Mouse (Mus musculus): ENCODE data around the gene Sec61a1.

Gene Sec61a1

DNA sequence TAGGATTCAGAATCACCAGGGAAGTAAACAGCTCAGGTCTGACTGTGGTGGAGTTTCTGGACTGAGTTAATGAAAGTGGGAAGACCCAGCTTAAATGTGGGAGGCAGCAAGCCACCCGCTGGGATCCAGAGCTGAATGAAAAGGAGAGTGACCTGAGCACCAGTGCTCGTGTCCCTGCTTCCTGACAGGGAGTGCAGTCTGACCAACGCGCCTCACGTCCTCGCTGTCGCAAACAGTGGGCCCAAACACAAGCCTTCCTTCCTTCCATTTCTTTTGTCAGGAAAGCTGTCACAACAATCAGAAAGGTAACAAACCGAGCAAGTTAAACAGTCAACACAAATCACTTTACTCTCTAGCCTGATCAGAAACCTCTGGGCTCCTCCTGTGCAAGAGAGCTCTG, 2.7 kb downstream of the Sec61a1 start:
- DNase-seq = peak; percentile 86

DNA sequence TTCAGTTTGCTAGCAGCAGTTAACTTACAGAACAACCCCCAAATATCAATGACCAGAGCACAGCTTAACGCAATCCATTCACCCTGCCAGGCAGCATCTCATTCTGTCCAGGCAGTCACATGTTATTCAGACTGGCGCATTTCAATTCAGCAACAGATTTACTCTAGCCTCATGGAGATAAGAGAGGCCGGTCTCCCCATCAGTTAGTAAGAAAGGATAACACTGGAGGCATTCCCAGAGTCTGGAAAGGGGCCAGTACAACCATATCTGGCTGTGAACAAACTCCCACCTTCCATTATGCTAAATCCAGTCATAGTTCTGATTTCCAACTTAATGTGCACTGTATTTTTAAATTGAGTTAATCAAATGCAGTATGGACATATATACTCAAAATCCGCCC, 4.2 kb downstream of the Sec61a1 start:
- peak; percentile 86 for DNase-seq

DNA sequence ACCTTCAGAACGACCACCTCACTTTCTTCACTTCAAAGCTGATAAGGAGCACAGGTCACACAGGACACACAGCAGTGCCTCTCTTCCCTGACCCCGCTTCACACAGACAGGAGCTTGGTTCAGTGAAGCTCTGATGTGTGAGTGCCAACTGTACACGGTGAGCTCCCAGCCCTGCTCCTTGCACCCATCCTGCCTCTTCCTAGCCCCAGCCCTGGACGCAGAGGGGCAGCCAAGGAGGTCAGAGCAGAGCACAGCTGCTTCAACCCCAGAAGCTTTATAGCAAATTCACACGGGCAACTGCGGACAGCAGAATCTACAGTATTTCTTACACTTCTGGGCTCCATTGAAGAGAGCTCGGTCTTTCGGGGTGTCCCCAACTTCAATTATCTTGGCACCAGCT, 4.7 kb downstream of the Sec61a1 start:
- peak; percentile 85 for DNase-seq

DNA sequence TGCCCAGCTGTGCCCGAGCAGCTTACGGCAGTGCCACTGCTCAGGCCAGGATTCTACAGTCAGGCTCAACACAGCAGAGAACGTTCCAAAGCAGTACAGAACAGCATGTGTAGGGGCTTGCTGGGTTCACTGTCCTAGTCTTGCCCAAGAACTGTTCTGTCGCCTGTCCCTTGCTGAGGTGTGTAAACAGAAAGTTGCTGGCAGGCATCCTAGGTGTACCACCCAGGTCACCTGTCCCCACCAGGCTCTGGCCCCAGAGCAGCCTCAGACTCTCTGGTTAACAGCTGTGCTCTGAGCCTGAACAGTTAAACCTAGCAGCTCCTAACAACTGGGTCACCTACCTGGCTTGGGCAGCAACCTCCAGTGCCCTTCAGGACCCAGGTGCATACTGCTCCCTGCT, 15.7 kb downstream of the Sec61a1 start:
- no peak for DNase-seq

DNA sequence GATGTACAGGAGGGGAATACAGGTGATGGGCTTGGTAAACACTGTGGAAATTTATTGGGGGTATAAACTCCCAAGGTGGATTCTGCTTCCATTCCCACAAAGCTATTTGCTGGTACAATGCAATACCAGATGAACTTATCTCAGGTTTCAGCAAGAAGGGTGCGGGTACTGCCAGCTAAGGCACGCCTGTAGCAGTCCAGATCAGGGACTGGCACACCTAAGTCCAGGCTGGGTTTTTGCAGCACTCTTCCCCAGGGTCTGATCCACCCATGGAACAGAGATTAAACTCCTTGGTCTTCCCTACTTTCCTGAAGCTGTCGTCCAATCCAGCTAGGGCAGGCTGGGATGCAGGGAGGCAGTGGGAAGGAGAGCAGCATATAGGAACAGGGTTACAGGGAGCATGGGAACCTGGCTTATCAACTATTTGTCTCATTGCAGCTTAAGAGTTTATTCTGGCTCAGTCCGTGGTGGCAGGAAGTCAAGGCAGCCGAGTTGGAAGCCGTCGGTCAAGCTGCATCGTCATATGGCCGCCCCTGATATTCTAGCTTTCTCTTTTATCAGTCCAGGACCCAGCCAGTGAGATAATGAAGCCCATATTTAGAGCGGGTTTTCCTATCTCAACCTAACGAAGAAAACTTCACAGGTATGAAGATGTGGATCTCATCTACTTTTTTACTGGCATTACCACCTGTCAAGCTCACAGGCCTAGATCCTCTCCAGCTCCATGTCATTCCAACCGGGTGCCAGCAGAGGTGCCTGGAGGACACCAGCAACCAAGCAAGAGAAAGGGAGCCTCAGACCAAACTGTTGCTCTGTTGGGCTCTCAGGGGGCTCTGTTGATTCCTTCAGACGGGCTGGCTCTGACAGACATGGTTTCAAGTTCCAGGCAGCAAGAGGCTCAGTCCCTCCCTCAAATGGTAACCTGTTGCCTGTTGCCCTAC, 16.4 kb downstream of the Sec61a1 start:
- peak; percentile 91 for DNase-seq

DNA sequence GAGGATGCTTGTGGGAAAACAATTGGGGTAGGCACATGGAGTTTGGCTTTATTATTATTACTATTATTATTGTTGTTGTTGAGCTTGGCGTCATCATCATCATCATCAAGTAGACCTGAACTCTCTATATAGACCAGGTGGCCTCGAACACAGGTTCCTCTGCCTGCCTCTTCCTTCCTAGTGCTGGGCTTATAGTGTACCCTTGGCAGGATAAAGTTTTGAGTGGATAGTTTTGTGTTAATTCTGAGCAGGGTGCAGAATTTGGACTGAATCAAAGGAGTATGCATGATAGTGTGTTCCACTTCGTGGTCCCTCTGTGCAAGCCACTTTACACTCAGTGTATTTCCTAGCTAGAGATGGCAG, 18.3 kb downstream of the Sec61a1 start:
- no peak for DNase-seq

DNA sequence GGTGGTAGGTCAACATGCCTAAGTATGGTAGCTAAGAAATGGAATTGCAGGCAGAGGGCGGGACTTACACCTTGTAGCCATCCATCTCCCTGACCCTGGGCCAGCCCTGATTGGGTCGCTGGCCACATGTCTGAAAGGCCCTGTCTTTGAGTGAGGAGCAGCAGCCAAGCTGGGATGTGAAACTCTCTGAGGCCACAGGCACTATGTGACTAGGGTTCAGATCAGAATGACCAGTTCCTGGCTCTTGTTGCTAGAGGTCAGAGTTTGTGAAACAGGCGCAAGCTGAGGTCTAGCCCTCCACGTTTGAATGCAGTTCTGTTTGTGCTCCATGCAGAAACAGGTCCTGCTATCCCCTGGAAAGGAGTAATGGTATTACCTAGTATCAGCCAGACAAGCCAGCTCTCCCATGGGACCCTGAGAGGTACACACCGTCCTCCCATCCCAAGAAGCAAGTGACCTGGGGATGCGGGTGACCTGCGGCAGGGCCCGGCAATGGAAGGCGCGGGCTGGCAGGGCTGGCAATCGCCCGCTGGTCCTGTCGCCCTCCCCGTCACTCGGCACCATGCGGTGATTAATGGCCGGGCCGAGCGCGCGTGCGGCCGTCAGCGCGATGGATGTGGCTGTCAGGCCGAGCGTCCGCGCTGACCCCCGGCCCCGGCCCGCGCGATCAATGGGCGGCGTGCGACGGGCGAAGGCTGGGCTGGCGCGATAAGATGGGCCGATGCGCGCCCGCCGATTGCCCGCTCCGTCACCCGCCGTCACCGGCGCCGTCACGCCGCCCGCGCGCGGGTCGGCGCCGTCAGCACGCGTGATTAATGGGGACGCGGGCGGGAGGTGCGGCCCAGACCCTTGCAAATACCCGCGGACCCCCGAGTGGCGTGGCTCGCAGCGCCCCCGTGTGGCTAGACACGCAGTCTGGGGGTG, 19.0 kb downstream of the Sec61a1 start:
- DNase-seq = peak; percentile 94

DNA sequence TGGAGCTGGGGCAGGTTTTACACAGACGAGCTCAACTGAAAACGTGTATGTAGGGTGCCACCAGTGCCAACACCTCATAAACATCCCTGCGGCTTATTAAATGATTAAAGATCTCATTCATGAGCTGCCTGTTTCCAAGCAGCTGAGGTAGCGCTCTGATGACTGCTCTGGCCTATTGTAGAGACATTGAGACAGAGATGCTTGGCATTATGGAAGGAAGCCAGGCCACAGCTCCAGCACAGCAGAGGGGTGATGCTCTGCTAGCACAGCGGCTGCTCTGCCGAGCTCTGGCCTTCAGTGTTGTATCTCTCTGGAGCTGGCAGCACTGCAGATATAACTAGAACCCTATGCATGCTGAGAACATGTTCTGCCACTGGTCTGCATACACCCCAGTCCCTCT, 25.0 kb downstream of the Sec61a1 start:
- no peak for DNase-seq

DNA sequence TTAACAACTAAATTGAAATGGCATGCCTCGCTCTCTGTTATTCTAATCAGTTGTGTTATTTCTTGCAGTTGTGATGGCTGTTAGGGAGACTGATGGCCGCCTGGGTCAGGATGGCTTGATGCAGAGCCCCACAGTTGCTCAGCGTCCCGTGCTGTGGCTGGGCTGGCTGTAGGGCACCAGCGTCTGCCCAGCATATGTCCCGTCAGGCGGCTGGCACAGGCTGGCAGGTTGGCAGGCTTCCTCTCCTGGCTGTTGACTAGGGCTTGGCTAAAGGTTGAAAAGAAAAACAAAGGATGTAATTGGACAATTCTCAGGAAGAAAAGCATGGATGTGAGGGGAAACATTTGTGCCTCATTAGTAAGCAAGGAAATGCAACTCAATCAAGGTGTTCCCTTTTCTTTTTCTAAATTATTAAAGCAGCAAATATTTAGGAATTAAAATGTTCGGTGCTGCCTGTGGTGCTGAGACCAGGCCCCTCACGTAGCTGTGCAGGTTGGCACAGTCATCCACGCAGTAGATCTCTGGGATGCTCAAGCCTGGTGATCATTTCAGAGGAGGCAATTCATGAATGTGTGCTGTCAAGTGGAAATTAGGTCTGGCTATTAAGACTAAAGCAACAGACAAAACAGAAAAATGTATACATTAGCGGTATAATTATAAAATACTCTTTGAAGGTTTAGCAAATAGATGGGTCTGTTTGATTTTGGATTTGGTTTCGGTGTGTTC, 27.9 kb downstream of the Sec61a1 start:
- peak; percentile 96 for DNase-seq

DNA sequence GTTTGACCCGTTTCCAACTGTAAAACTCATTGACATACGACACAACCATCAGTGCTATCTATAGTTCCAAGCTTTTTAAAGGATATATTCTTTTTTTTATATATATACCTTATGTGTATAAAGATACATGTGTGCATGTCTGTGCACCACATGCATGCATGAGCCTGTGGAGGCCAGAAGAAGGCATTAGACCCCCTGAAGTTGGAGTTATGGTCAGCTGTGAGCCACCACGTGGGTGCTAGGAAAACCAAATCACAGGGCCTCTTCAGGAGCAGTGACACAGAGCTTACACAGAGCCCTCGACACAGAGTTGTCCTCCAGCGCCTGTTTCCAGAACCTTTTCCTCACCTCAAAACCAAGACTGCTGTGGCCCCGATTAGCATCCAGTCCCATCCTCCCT, 28.9 kb downstream of the Sec61a1 start:
- DNase-seq = no peak

DNA sequence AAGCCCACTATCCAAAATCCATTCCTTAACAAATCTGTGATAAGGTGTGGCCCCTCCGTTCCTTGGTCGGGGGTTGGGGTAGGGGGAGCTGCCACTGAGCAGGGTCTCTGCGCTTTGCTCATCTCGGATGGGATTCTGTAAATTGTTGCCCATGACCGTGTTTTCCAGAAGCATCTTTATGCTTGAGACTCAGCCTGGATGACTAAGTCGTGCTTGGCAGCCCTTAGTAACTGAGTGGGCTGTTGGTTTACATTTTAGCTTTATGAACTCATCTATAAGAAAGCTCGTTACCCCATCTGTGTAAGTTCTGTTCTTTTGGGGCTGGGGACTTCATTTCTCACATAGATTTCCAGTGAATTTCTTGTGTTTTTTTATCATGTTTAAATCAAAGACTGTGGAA, 29.7 kb downstream of the Sec61a1 start:
- no peak for DNase-seq

DNA sequence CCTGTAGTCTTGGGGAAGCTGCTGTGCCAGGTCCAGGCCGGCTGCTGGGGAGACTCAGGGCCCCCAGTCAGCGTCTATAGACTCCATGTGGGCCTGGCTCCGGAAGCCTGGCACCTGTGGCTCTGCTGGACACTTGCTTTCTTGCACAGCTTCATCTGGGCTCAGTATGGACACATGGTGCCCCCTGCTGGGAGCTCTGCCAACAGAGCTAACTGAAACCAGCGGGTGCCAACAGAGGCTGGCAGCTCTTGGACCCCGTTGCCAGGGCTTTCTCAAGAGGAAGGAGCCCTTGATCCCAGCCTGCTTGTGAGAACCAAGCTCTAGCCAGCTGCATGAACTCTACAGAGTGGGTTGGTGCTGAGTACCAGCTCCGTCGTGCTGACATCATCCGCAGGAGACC, 31.8 kb downstream of the Sec61a1 start:
- peak; percentile 93 for DNase-seq

DNA sequence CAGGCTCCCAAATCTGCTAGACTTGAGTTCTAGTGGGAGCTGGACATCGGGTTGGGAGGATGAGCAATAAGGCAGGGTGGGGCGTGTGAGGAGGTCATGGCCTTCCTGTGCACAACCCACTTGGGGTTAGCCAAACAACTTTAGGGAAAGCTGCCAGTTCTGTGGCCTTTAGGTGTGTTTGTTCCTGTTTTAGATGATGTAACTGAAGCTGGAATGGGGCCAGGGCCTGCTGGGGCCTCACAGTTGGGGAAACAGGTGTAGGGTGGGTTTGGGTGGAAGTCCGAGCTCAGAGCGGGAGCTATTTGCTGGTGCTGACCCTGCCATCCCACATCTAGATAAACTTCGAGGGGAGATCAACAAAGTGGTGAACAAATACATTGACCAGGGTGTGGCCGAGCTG, 33.3 kb downstream of the Sec61a1 start:
- DNase-seq = peak; percentile 94

DNA sequence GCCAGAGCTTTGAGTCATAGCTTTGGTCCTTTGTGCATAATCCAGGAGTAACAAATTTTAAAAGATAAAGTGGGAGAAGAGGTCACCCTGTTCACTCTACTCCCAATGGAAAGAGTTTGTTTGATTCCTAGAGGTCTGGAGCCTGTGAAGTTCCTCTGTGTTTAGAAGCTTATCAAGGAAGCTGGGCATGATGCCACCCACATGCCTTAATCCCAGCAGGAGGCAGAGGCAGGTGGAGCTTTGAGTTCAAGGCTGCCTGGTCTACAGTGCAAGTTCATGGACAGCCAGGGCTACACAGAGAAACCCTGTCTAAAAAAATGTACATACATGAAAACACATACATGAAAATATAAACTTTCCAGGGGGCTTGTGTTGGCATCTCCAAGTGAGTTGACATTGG, 34.8 kb downstream of the Sec61a1 start:
- DNase-seq = no peak

DNA sequence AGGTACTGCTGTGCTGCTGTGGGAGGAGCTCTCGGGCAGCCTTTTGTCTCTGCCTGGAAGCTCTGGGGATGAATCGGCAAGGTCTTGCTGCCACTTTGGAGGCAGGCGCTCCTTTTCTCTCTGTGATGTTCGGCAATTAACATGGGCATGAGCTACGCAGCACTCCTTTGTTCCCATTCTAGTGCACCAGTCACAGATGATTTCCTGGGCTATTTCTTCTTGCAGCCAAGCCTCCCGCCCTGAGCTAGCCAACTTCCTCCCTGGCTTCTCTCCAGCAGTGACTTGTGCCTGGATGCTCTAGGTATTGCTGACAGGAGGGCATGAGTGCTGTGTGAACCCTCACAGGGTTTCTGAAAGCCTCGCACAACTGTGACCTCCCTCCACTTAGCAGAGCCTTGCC, 35.6 kb downstream of the Sec61a1 start:
- DNase-seq = peak; percentile 95

DNA sequence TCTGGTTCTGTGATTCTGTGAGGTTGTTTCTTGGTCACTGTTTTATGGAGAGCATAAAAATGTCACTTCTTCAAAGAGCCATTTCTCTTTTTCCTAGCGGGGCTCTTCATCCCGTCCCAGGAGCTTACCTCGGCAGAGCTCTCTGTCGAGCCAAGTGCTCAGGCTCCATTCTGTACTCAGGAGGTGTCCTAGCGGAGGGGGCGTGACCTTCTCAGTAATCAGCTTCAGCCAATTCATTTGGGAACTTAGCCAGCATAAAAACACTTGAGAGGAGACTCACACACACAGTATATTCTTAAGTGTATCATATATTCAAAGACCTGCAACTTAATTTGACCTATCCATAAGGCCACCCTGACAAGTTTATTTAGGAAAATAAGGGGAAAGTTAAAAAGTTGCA, 38.3 kb downstream of the Sec61a1 start:
- DNase-seq = no peak

DNA sequence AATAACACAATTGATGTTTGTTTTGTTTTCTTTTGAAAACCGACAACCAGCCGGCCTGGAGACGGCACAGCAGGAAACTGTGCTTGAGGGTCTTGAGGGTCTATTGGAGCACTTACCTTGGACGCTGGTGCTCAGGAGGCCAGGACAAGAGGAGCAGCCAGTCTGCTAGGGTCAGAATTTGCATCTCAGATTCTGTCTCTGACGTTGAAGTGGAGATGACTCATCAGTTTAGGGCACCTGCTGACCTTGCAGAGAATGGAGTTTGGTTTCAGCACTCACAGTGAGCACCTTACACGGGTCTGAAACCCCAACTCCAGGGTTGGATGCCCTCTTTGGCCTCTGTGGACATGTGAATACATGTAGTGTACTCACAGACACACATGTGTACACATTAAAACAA, 48.8 kb downstream of the Sec61a1 start:
- no peak for DNase-seq

DNA sequence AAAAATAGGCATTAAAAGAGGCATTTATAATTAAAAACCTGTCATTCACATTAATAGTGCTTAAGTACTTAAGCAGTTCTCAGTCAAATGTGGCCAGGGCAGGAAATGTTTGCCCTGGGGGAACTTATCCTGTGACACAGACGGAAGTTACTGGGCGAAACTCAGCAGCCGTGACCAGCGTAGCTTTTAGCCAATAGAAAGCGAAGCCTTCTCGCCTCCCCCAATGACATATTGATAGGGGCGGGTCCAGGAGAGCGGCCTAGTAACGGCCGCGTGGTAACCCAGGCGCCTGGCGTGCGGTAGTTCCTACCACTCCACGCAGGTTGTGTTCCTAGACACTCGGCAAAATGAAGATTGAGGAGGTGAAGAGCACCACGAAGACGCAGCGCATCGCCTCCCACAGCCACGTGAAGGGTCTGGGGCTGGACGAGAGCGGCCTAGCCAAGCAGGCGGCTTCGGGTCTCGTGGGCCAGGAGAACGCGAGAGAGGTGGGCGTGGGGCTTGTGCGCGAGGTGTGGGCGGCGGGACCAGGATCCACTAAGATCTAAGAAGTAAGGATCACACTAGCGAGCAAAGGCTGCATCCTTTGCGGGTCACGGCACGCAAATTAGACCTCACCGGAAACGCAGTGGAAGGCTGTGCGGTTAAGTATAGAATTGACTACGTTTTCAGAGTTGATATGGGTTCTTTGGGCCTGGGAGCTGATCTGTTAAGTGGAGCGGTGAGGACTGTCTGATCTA, 53.4 kb downstream of the Sec61a1 start, which contains the start of gene Ruvbl1:
Ruvbl1 (plus strand) TSS at position 229 of the 740 bp plus-strand sequence.
- peak; percentile 99 for DNase-seq

DNA sequence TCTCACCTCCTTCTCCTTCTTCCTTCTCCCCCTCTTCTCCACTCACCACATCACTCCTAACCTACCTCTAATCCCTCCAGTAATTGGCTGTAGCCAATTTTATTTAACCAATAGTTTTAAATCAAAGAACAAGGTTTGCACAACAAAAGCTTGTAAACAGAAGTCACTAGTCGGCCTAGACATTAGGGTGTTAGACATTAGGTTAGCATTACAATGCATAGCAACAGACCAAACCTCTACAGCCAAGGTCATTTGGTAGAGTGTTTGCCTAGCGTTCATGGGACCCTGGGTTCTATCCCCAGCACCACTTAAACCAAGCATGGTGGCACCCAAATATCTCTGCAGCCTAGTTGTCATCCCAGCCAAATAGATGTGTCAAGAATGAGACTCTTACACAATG, 64.2 kb downstream of the Sec61a1 start:
- DNase-seq = no peak
